ENCODE assay signal across 8 mouse cellular contexts in genomic region chr2:152736748-152737147, GRCm38 (mm10). TPM values are rescaled to one million over a fixed set of nuclear protein-coding genes. Genes with fewer than 3 reads are reported as not detected.
DNase-seq lines count a peak whose midpoint lies in the region; ATAC-seq lines count a peak whose summit lies in the region.

No protein-coding gene starts in this region.

- peak overlapping the region; percentile 96 for H3K27ac ChIP-seq in lung, embryonic 15.5 days
- H3K27ac ChIP-seq in forebrain, embryonic 11.5 days (ENCODE audit: low read depth, low read length) = peak overlapping the region; percentile 67
- peak overlapping the region; percentile 96 for H3K27ac ChIP-seq in intestine, embryonic 16.5 days (ENCODE audit: low read length)

- no peaks in the 10 kb centered on the region for H3K27me3 ChIP-seq in lung, embryonic 15.5 days
- peaks cover 5% of the 10 kb centered on the region for H3K27me3 ChIP-seq in forebrain, embryonic 11.5 days (ENCODE audit: control insufficient read depth, insufficient read depth, low read length)
- H3K27me3 ChIP-seq in intestine, embryonic 16.5 days (replicated peaks; ENCODE audit: control insufficient read depth, insufficient read depth, low read length) = no peaks in the 10 kb centered on the region

- H3K9me3 ChIP-seq in lung, embryonic 15.5 days = no peaks in the 10 kb centered on the region
- H3K9me3 ChIP-seq in forebrain, embryonic 11.5 days (ENCODE audit: control insufficient read depth, low read length) = no peaks in the 10 kb centered on the region
- no peaks in the 10 kb centered on the region for H3K9me3 ChIP-seq in intestine, embryonic 16.5 days (ENCODE audit: control insufficient read depth, low read length)

- peak overlapping the region; percentile 72 for H3K9ac ChIP-seq in lung, embryonic 15.5 days
- H3K9ac ChIP-seq in forebrain, embryonic 11.5 days (ENCODE audit: low read length) = peak overlapping the region; percentile 80
- H3K9ac ChIP-seq in intestine, embryonic 16.5 days (ENCODE audit: low read depth, low read length) = peak overlapping the region; percentile 88

- H3K4me3 ChIP-seq in lung, embryonic 15.5 days = peak overlapping the region; percentile 56
- H3K4me3 ChIP-seq in forebrain, embryonic 11.5 days (ENCODE audit: low read depth, low read length) = peak overlapping the region; percentile 58
- peak overlapping the region; percentile 71 for H3K4me3 ChIP-seq in intestine, embryonic 16.5 days (ENCODE audit: low read length)

- DNase-seq in lung, postnatal 25 days (ENCODE audit: low spot score) = no peak
- DNase-seq in adrenal gland, postnatal 14 days = peak; percentile 54
- DNase-seq in forebrain, embryonic 11.5 days (ENCODE audit: low spot score) = peak; percentile 73
- DNase-seq in mesoderm, embryonic 11.5 days (ENCODE audit: low read depth, low spot score) = peak; percentile 66
- DNase-seq in frontal cortex, postnatal 14 days (ENCODE audit: low spot score in 2 of 2) = no peak

- peaks cover 71% of the 10 kb centered on the region for H3K4me1 ChIP-seq in lung, embryonic 15.5 days
- H3K4me1 ChIP-seq in forebrain, embryonic 11.5 days (replicated peaks; ENCODE audit: control insufficient read depth, insufficient read depth, low read length) = peaks cover 28% of the 10 kb centered on the region
- peaks cover 64% of the 10 kb centered on the region for H3K4me1 ChIP-seq in intestine, embryonic 16.5 days (ENCODE audit: control insufficient read depth, insufficient read depth, low read length)

- H3K36me3 ChIP-seq in lung, embryonic 15.5 days = no peaks in the 10 kb centered on the region
- no peaks in the 10 kb centered on the region for H3K36me3 ChIP-seq in forebrain, embryonic 11.5 days (ENCODE audit: control insufficient read depth, insufficient read depth, low read length)
- H3K36me3 ChIP-seq in intestine, embryonic 16.5 days (ENCODE audit: control insufficient read depth, insufficient read depth, low read length) = no peaks in the 10 kb centered on the region

- no peak for ATAC-seq in lung, embryonic 15.5 days (ENCODE audit: borderline replicate concordance, extremely low read depth, low FRiP score, low TSS enrichment)
- ATAC-seq in forebrain, embryonic 11.5 days (replicated peaks; ENCODE audit: low FRiP score) = no peak
- no peak for ATAC-seq in intestine, embryonic 16.5 days
- ATAC-seq in granulocyte monocyte progenitor cell, adult 5-6 weeks (replicated peaks; ENCODE audit: poor library complexity, severe bottlenecking) = no peak

- under 1% methylated on average over 22 of the region's 22 CpGs for WGBS in lung, embryonic 15.5 days
- WGBS in forebrain, embryonic 11.5 days = under 1% methylated on average over 22 of the region's 22 CpGs
- WGBS in intestine, embryonic 16.5 days = under 1% methylated on average over 22 of the region's 22 CpGs

- peak overlapping the region; percentile 80 for H3K4me2 ChIP-seq in lung, embryonic 15.5 days
- peak overlapping the region; percentile 94 for H3K4me2 ChIP-seq in forebrain, embryonic 11.5 days (ENCODE audit: low read depth, low read length, severe bottlenecking)
- H3K4me2 ChIP-seq in intestine, embryonic 16.5 days (ENCODE audit: low read depth, low read length) = peak overlapping the region; percentile 87

RNA-seq across cellular contexts. Expression of gene Id1, which starts 0.7 kb away (rescaled TPM):
- polyA plus RNA-seq in lung, embryonic 15.5 days (2015; fragmentation: Nextera tagmentation; extraction: Ambion mirVana) = 134 and 143 TPM in 2 replicates
- total RNA-seq in adrenal gland, postnatal 14 days (2021) = 136 and 138 TPM in 2 replicates
- polyA plus RNA-seq in forebrain, embryonic 11.5 days (2014; fragmentation: Nextera tagmentation; extraction: Ambion mirVana) = 51.1 and 53.1 TPM in 2 replicates
- polyA plus RNA-seq in intestine, embryonic 16.5 days (2015; fragmentation: Nextera tagmentation; extraction: Ambion mirVana) = 96.1 and 107 TPM in 2 replicates
- 5.5 and 7.6 TPM in 2 replicates for total RNA-seq in granulocyte monocyte progenitor cell, adult 5-6 weeks (2014; fragmentation: Nextera tagmentation)
- 5.0 and 6.6 TPM in 2 replicates for total RNA-seq in granulocyte monocyte progenitor cell, adult 5-6 weeks (2017)

RNA-seq across cellular contexts. Expression of gene Cox4i2, which starts 17.2 kb away (rescaled TPM):
- polyA plus RNA-seq in lung, embryonic 15.5 days (2015; fragmentation: Nextera tagmentation; extraction: Ambion mirVana) = 74.8 and 81.0 TPM in 2 replicates
- total RNA-seq in adrenal gland, postnatal 14 days (2021) = 6.3 and 7.7 TPM in 2 replicates
- polyA plus RNA-seq in forebrain, embryonic 11.5 days (2014; fragmentation: Nextera tagmentation; extraction: Ambion mirVana) = 4.6 and 5.5 TPM in 2 replicates
- polyA plus RNA-seq in intestine, embryonic 16.5 days (2015; fragmentation: Nextera tagmentation; extraction: Ambion mirVana) = 14.8 and 15.3 TPM in 2 replicates
- total RNA-seq in granulocyte monocyte progenitor cell, adult 5-6 weeks (2014; fragmentation: Nextera tagmentation) = 6.8 and 13.0 TPM in 2 replicates
- 6.0 TPM in 1 of 2 replicates, not detected in the other for total RNA-seq in granulocyte monocyte progenitor cell, adult 5-6 weeks (2017)

RNA-seq across cellular contexts. Expression of gene Mcts2, which starts 49.9 kb away (rescaled TPM):
- polyA plus RNA-seq in lung, embryonic 15.5 days (2015; fragmentation: Nextera tagmentation; extraction: Ambion mirVana) = 27.1 and 28.5 TPM in 2 replicates
- total RNA-seq in adrenal gland, postnatal 14 days (2021) = 26.6 and 28.0 TPM in 2 replicates
- 37.9 and 39.5 TPM in 2 replicates for polyA plus RNA-seq in forebrain, embryonic 11.5 days (2014; fragmentation: Nextera tagmentation; extraction: Ambion mirVana)
- 18.9 and 25.1 TPM in 2 replicates for polyA plus RNA-seq in intestine, embryonic 16.5 days (2015; fragmentation: Nextera tagmentation; extraction: Ambion mirVana)
- 11.7 and 14.5 TPM in 2 replicates for total RNA-seq in granulocyte monocyte progenitor cell, adult 5-6 weeks (2014; fragmentation: Nextera tagmentation)
- total RNA-seq in granulocyte monocyte progenitor cell, adult 5-6 weeks (2017) = 5.7 and 10.9 TPM in 2 replicates

Comparison
In these comparisons a context has a peak if more than half of its experiments do, and no peak if none do; other contexts are left out.
1. DNase-seq: peak in adrenal gland, postnatal 14 days (single experiment), forebrain, embryonic 11.5 days (single experiment) and mesoderm, embryonic 11.5 days (single experiment); none in lung, postnatal 25 days (single experiment) and frontal cortex, postnatal 14 days (0 of 2).
2. Peak in every context shown above with its lines, with median percentiles within 50 percentile points of each other: H3K27ac ChIP-seq, H3K4me2 ChIP-seq, H3K4me3 ChIP-seq and H3K9ac ChIP-seq.